Mouse (Mus musculus) cortical plate, adult 2 months (tissue): ENCODE measurements around the gene Snapc4.

ENCODE experiments used
- CTCF ChIP-seq: fragments of 200-500 bp; IDR thresholded peaks from 2 replicates; pipeline ENCODE4 v1.5.1; 2011; ENCODE audit warnings: mild to moderate bottlenecking, control low read depth, low read length; ENCODE audit not compliant: insufficient read depth; ENCODE audit errors: extremely low read depth
- POLR2A ChIP-seq: fragments of 200-500 bp; IDR thresholded peaks from 2 replicates; pipeline ENCODE4 v1.6.1; 2011; ENCODE audit warnings: mild to moderate bottlenecking, low read length, control low read depth; ENCODE audit not compliant: insufficient read depth; ENCODE audit errors: extremely low read depth

- no peak for TF ChIP-seq CTCF
- TF ChIP-seq POLR2A, result 0 out of 2 replicates have a peak, but pooled peaks have one; percentile 22
These were observed 38.4 kb downstream of the Snapc4 start for GRCm38 (mm10) chr2:26342044-26342443.
